Mouse (Mus musculus) heart, postnatal 10 days (tissue): ENCODE measurements around the gene Ggcx. TPM values are rescaled to one million over a fixed set of nuclear protein-coding genes. Genes with fewer than 3 reads are reported as not detected.

Experiments
- total RNA-seq, 2 experiments: library from RNA; stranded (reverse); gene quantifications; 2 replicates each; pipeline ENCODE4 v1.2.3; 2021

The Ggcx gene
- total RNA-seq, 2 experiments from 2014 or later = 24.5 to 27.7 TPM

Other genes with a start within 250 kb of the Ggcx start
- gene Atoh8, start 178.7 kb upstream of the Ggcx start, total RNA-seq = 1 to 10 TPM; 8.6 TPM
- not detected for gene Sftpb, start 109.7 kb upstream of the Ggcx start, total RNA-seq
- 10 to 100 TPM; 19.3 to 24.6 TPM for gene Usp39, start 69.1 kb upstream of the Ggcx start, total RNA-seq
- gene 0610030E20Rik, start 67.0 kb upstream of the Ggcx start, total RNA-seq = 10 to 100 TPM; 13.4 to 13.9 TPM
- gene Tmem150a, start 58.9 kb upstream of the Ggcx start, total RNA-seq = 10 to 100 TPM; 13.6 to 17.1 TPM
- 10 to 100 TPM; 45.6 to 51.5 TPM for gene Rnf181, start 47.4 kb upstream of the Ggcx start, total RNA-seq
- gene Vamp5, start 33.8 kb upstream of the Ggcx start, total RNA-seq = 10 to 100 TPM; 46.5 to 57.8 TPM
- 100 to 1,000 TPM in 1 of 2 experiments, 10 to 100 TPM in 1; 95.9 to 102 TPM for gene Vamp8, start 23.6 kb upstream of the Ggcx start, total RNA-seq
- 100 to 1,000 TPM; 204 to 226 TPM for gene Mat2a, start 25.2 kb downstream of the Ggcx start, total RNA-seq
- under 1 TPM in 1 of 2 experiments, not detected in 1; 0.40 TPM for gene Sh2d6, start 107.4 kb downstream of the Ggcx start, total RNA-seq
- 10 to 100 TPM; 11.5 to 13.1 TPM for gene Capg, start 130.1 kb downstream of the Ggcx start, total RNA-seq
- 10 to 100 TPM; 15.7 to 16.0 TPM for gene Elmod3, start 184.1 kb downstream of the Ggcx start, total RNA-seq
- 100 to 1,000 TPM; 141 to 152 TPM for gene Retsat, start 184.2 kb downstream of the Ggcx start, total RNA-seq
- gene Tgoln1, start 202.7 kb downstream of the Ggcx start, total RNA-seq = 10 to 100 TPM; 44.5 to 45.4 TPM